Mouse (Mus musculus): ENCODE data around the gene Dnajc27.

Gene Dnajc27

GRCm38 (mm10) chr12:4071671-4072070 lies 10.7 kb upstream of the Dnajc27 start:
- ChIA-PET CTCF (no interaction called here), POLR2A (no interaction called here)

- CTCF ChIA-PET: no interaction called here
- POLR2A ChIA-PET: no interaction called here
Measured at GRCm38 (mm10) chr12:4075407-4075806, 7.0 kb upstream of the Dnajc27 start.

- ChIA-PET CTCF (no interaction called here), POLR2A (no interaction called here)
Measured at GRCm38 (mm10) chr12:4076383-4076782, 6.0 kb upstream of the Dnajc27 start.

GRCm38 (mm10) chr12:4078069-4078468 lies 4.3 kb upstream of the Dnajc27 start:
- ChIA-PET CTCF (interaction anchor here in 1 of 4 experiments (1.5 kb wide), 1 partner anchor 152 kb away, joined by 6 read pairs; no protein-coding TSS in a partner anchor), POLR2A (interaction anchor here in 1 of 4 experiments (0.5 kb wide), 1 partner anchor 506 kb away, joined by 4 read pairs; no protein-coding TSS in a partner anchor)

- ChIA-PET CTCF (interaction anchor here in 2 of 4 experiments (0.7 to 2.1 kb wide), 3 partner anchors 94 to 97 kb away, joined by 5 to 7 read pairs (median 7); no protein-coding TSS in a partner anchor), POLR2A (no interaction called here)
Measured at GRCm38 (mm10) chr12:4080311-4080710, 2.1 kb upstream of the Dnajc27 start.

GRCm38 (mm10) chr12:4083441-4083840 lies 1.1 kb downstream of the Dnajc27 start:
- POLR2A ChIA-PET: interaction anchor here in 3 of 4 experiments (0.5 to 1.8 kb wide), 27 partner anchors 8 to 307 kb away, joined by 3 to 15 read pairs (median 4); partner anchors contain the start of genes Cenpo (in 2 of the 3), Ptrhd1 (in 2 of the 3), Adcy3 (in 1 of the 3) and Efr3b (in 1 of the 3)
- CTCF ChIA-PET: interaction anchor here in 3 of 4 experiments (0.6 to 1.4 kb wide), 8 partner anchors 24 to 292 kb away, joined by 3 to 5 read pairs (median 3); no protein-coding TSS in a partner anchor

GRCm38 (mm10) chr12:4107383-4107782 lies 25.0 kb downstream of the Dnajc27 start:
- ChIA-PET POLR2A (interaction anchor here in 3 of 4 experiments (0.5 to 2.5 kb wide), 15 partner anchors 9 to 662 kb away, joined by 3 to 13 read pairs (median 4); partner anchors contain the start of genes Adcy3 (in 1 of the 3), Cenpo (in 1 of the 3), Fam228b (in 1 of the 3) and Pfn4 (in 1 of the 3)), CTCF (interaction anchor here (0.5 to 2.5 kb wide), 84 partner anchors 8 to 661 kb away, joined by 3 to 37 read pairs (median 4); partner anchors contain the start of genes Adcy3 (in 1 of the 4), Dnajc27 (in 1 of the 4) and Pfn4 (in 1 of the 4))

GRCm38 (mm10) chr12:4116132-4116531 lies 33.7 kb downstream of the Dnajc27 start:
- ChIA-PET CTCF (interaction anchor here in 2 of 4 experiments (2.2 to 2.7 kb wide), 2 partner anchors 9 kb away, joined by 10 to 13 read pairs; no protein-coding TSS in a partner anchor), POLR2A (interaction anchor here in 1 of 4 experiments (1.4 to 2.7 kb wide), 3 partner anchors 9 to 359 kb away, joined by 3 to 9 read pairs (median 3); no protein-coding TSS in a partner anchor)

GRCm38 (mm10) chr12:4117136-4117535 lies 34.8 kb downstream of the Dnajc27 start:
- CTCF ChIA-PET: interaction anchor here in 3 of 4 experiments (1.1 to 2.7 kb wide), 3 partner anchors 10 kb away, joined by 4 to 13 read pairs (median 10); no protein-coding TSS in a partner anchor
- POLR2A ChIA-PET: interaction anchor here in 2 of 4 experiments (1.1 to 2.7 kb wide), 5 partner anchors 10 to 117 kb away, joined by 3 to 9 read pairs (median 4); partner anchors contain the start of genes Adcy3 (in 1 of the 2), Cenpo (in 1 of the 2) and Ptrhd1 (in 1 of the 2)

- CTCF ChIA-PET: interaction anchor here in 3 of 4 experiments (1.1 to 2.7 kb wide), 3 partner anchors 10 to 11 kb away, joined by 4 to 13 read pairs (median 10); no protein-coding TSS in a partner anchor
- POLR2A ChIA-PET: interaction anchor here in 2 of 4 experiments (0.7 to 2.7 kb wide), 8 partner anchors 10 to 136 kb away, joined by 3 to 9 read pairs (median 3); partner anchors contain the start of genes Adcy3 (in 1 of the 2), Cenpo (in 1 of the 2) and Ptrhd1 (in 1 of the 2)
Measured at GRCm38 (mm10) chr12:4117579-4117978, 35.2 kb downstream of the Dnajc27 start.

GRCm38 (mm10) chr12:4127346-4127745 lies 45.0 kb downstream of the Dnajc27 start:
- ChIA-PET POLR2A (interaction anchor here in 3 of 4 experiments (0.7 to 2.7 kb wide), 6 partner anchors 15 to 232 kb away, joined by 3 to 9 read pairs (median 4); partner anchors contain the start of genes Cenpo (in 1 of the 3) and Ptrhd1 (in 1 of the 3)), CTCF (interaction anchor here in 3 of 4 experiments (0.6 to 2.7 kb wide), 5 partner anchors 14 to 421 kb away, joined by 3 to 7 read pairs (median 3); no protein-coding TSS in a partner anchor)

- ChIA-PET CTCF (interaction anchor here in 3 of 4 experiments (0.5 to 2.1 kb wide), 10 partner anchors 9 to 572 kb away, joined by 3 to 5 read pairs (median 3); no protein-coding TSS in a partner anchor), POLR2A (interaction anchor here in 3 of 4 experiments (0.6 to 2.6 kb wide), 20 partner anchors 9 to 416 kb away, joined by 3 to 10 read pairs (median 4); partner anchors contain the start of genes Cenpo (in 2 of the 3), Dnajc27 (in 2 of the 3) and Ptrhd1 (in 2 of the 3))
Measured at GRCm38 (mm10) chr12:4132941-4133846, 50.8 kb downstream of the Dnajc27 start, which contains the start of gene Adcy3. Gene Adcy3 (plus strand): TSS chr12:4133103.

- CTCF ChIA-PET: interaction anchor here in 2 of 4 experiments (0.6 to 2.1 kb wide), 6 partner anchors 8 to 76 kb away, joined by 3 to 5 read pairs (median 3); no protein-coding TSS in a partner anchor
Measured at GRCm38 (mm10) chr12:4133847-4134212, 51.4 kb downstream of the Dnajc27 start.

GRCm38 (mm10) chr12:4143179-4143578 lies 60.8 kb downstream of the Dnajc27 start:
- CTCF ChIA-PET: interaction anchor here in 1 of 4 experiments (0.7 to 1.5 kb wide), 3 partner anchors 9 to 66 kb away, joined by 3 to 5 read pairs (median 3); no protein-coding TSS in a partner anchor
- POLR2A ChIA-PET: interaction anchor here in 2 of 4 experiments (1.5 to 1.9 kb wide), 3 partner anchors 10 to 91 kb away, joined by 4 to 8 read pairs (median 7); partner anchors contain the start of genes Adcy3 (in 1 of the 2), Cenpo (in 1 of the 2) and Ptrhd1 (in 1 of the 2)

More at GRCm38 (mm10) chr12:4133847-4134212, 51.4 kb downstream of the Dnajc27 start:
- POLR2A ChIA-PET: interaction anchor here in 3 of 4 experiments (0.6 to 2.6 kb wide), 16 partner anchors 9 to 223 kb away, joined by 3 to 10 read pairs (median 4); partner anchors contain the start of genes Cenpo (in 2 of the 3), Dnajc27 (in 2 of the 3) and Ptrhd1 (in 2 of the 3)

GRCm38 (mm10) chr12:4150936-4151335 lies 68.6 kb downstream of the Dnajc27 start:
- POLR2A ChIA-PET: interaction anchor here in 1 of 4 experiments (1.3 kb wide), 1 partner anchor 9 kb away, joined by 3 read pairs; no protein-coding TSS in a partner anchor
- CTCF ChIA-PET: no interaction called here

- POLR2A ChIA-PET: no interaction called here
- CTCF ChIA-PET: no interaction called here
Measured at GRCm38 (mm10) chr12:4151969-4152368, 69.6 kb downstream of the Dnajc27 start.

GRCm38 (mm10) chr12:4157466-4157865 lies 75.1 kb downstream of the Dnajc27 start:
- ChIA-PET POLR2A (no interaction called here), CTCF (no interaction called here)

GRCm38 (mm10) chr12:4158179-4158578 lies 75.8 kb downstream of the Dnajc27 start:
- POLR2A ChIA-PET: interaction anchor here in 1 of 4 experiments (0.7 kb wide), 1 partner anchor 21 kb away, joined by 3 read pairs; no protein-coding TSS in a partner anchor
- CTCF ChIA-PET: interaction anchor here in 1 of 4 experiments (0.6 kb wide), 1 partner anchor 143 kb away, joined by 3 read pairs; no protein-coding TSS in a partner anchor

Data from embryonic stem cell, embryonic (primary cell).